Mouse (Mus musculus): Measurements from ENCODE around the gene Pex13. TPM values are rescaled to one million over a fixed set of nuclear protein-coding genes. Genes with fewer than 3 reads are reported as not detected.

Pex13 gene
- polyA plus RNA-seq, 1 experiment from 2014 or later: 33.5 TPM

DNA sequence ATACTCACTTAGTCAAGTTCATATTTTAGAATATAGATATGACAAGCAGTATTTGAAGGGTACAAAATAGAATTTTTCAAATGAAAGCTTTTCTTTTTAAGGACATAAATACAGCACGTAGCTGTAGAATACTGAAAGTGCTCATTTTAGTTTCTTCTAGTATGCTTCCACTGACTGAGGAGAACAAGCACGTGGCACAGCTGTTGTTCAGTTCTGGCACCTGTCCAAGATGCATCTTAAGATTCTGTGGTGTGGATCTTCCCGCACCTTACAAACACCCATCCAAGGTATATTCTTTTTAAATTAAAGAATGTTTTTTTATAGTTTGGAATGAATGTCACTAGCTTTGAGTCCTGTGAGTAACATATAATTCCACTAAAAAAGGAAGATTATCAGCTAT lies 1.4 kb upstream of the Pex13 start:
- Histone ChIP-seq H3K9ac (ENCODE audit: low read length) (peak overlapping the region; percentile 95), H3K4me1 (ENCODE audit: control insufficient read depth in 2 of 2, insufficient read depth in 2 of 2, low read length in 2 of 2) (peaks cover 0 to 13% of the 10 kb centered on the region in 2 experiments; a peak in 2 of 4 replicates), H3K27me3 (ENCODE audit: control insufficient read depth, insufficient read depth, low read length) (no peaks in the 10 kb centered on the region), H3K9me3 (ENCODE audit: control insufficient read depth, low read length) (no peaks in the 10 kb centered on the region), H3K4me3 (ENCODE audit: control insufficient read depth in 1 of 2, insufficient read depth in 1 of 2, low read depth in 1 of 2, low read length in 2 of 2) (peak overlapping the region in 1 of 2 experiments; percentile 89; a peak in 3 of 4 replicates), H3K27ac (replicated peaks in 1 of 2; ENCODE audit: control insufficient read depth in 1 of 2, insufficient read depth in 1 of 2, low read depth in 2 of 2, low read length in 2 of 2) (no peak overlapping the region), H3K4me2 (ENCODE audit: low read length) (peak overlapping the region; percentile 74), H3K36me3 (ENCODE audit: control insufficient read depth, insufficient read depth, low read length) (peaks cover 11% of the 10 kb centered on the region)
- ATAC-seq (ENCODE audit: insufficient number of reproducible peaks, insufficient read depth, low FRiP score, low read depth): no peak
- 47% methylated on average over 3 of the region's 3 CpGs for whole genome bisulfite sequencing

DNA sequence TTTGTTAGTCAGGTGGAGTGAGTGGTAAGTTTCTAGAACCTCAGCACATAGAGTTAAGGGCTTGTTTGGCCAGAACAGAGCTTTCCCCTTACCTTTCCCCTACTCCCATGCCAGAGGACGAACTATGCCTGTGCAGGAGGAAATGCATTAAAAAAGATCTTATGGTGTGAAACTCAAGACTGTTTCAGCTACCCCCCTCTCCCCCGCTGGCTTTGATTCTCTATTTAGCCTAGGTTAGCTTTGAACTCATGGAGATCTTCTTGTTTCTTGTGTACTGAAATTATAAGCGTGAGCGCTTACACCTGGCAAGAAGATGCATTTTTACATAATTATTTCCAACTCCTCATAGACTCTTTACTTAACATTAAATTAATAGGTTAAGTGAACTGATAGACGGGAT lies 767 bp upstream of the Pex13 start:
- H3K27ac ChIP-seq (replicated peaks in 1 of 2; ENCODE audit: control insufficient read depth in 1 of 2, insufficient read depth in 1 of 2, low read depth in 2 of 2, low read length in 2 of 2): peak overlapping the region; percentile 93 to 97
- H3K27me3 ChIP-seq (ENCODE audit: control insufficient read depth, insufficient read depth, low read length): no peaks in the 10 kb centered on the region
- peak overlapping the region; percentile 74 for H3K4me2 ChIP-seq (ENCODE audit: low read length)
- H3K9me3 ChIP-seq (ENCODE audit: control insufficient read depth, low read length): no peaks in the 10 kb centered on the region
- peak overlapping the region; percentile 95 for H3K9ac ChIP-seq (ENCODE audit: low read length)
- no peak for ATAC-seq (ENCODE audit: insufficient number of reproducible peaks, insufficient read depth, low FRiP score, low read depth)
- H3K4me1 ChIP-seq (ENCODE audit: control insufficient read depth in 2 of 2, insufficient read depth in 2 of 2, low read length in 2 of 2): peaks cover 0 to 13% of the 10 kb centered on the region in 2 experiments; a peak in 2 of 4 replicates
- WGBS: 9% methylated on average over 5 of the region's 5 CpGs
- H3K36me3 ChIP-seq (ENCODE audit: control insufficient read depth, insufficient read depth, low read length): peaks cover 8% of the 10 kb centered on the region
- peak overlapping the region; percentile 89 to 96 for H3K4me3 ChIP-seq (ENCODE audit: control insufficient read depth in 1 of 2, insufficient read depth in 1 of 2, low read depth in 1 of 2, low read length in 2 of 2)

DNA sequence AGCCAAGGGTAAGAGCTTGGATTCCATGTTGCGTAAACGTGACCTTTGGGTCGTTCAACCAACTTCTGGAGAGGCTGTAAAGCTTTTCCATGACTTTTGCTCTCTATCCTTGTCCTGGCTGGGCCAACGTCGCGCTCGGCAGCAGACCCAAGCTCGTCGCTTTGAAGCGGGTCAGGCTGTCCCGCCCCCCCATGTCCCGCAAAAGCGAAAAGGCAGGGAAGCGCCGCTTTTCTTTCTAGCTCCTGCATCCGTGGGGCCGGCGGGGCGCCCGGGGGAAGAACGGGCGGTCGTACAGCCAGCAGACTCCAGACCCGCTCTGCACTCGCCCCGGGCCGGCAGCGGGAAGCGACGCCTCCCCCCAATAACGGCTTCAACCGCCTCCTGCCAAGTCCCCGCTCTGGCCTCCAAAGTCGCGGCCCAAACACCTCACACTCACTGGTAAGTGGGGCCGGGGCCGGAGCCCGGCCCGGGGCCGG lies 410 bp downstream of the Pex13 start, which contains the start of gene Pus10:
Gene Pus10 (plus strand): TSS at position 364 of the 476 bp plus-strand sequence.
- Histone ChIP-seq H3K4me1 (ENCODE audit: control insufficient read depth in 2 of 2, insufficient read depth in 2 of 2, low read length in 2 of 2) (peaks cover 0 to 13% of the 10 kb centered on the region in 2 experiments; a peak in 2 of 4 replicates), H3K4me3 (ENCODE audit: control insufficient read depth in 1 of 2, insufficient read depth in 1 of 2, low read depth in 1 of 2, low read length in 2 of 2) (peak within 1 kb of the TSS; percentile 89 to 96), H3K36me3 (ENCODE audit: control insufficient read depth, insufficient read depth, low read length) (peaks cover 8% of the 10 kb centered on the region; the same call in 1 of the 2 replicates), H3K27me3 (ENCODE audit: control insufficient read depth, insufficient read depth, low read length) (no peaks in the 10 kb centered on the region), H3K27ac (replicated peaks in 1 of 2; ENCODE audit: control insufficient read depth in 1 of 2, insufficient read depth in 1 of 2, low read depth in 2 of 2, low read length in 2 of 2) (peak within 1 kb of the TSS; percentile 93 to 97), H3K4me2 (ENCODE audit: low read length) (peak within 1 kb of the TSS; percentile 74), H3K9me3 (ENCODE audit: control insufficient read depth, low read length) (no peaks in the 10 kb centered on the region), H3K9ac (ENCODE audit: low read length) (peak within 1 kb of the TSS; percentile 95)
- ATAC-seq (ENCODE audit: insufficient number of reproducible peaks, insufficient read depth, low FRiP score, low read depth): peak; percentile 49
- WGBS: under 1% methylated on average over 40 of the region's 40 CpGs

GRCm38 (mm10) chr11:23664232-23664631 lies 1.5 kb downstream of the Pex13 start:
- no peak for ATAC-seq (ENCODE audit: insufficient number of reproducible peaks, insufficient read depth, low FRiP score, low read depth)
- Histone ChIP-seq H3K4me3 (ENCODE audit: control insufficient read depth in 1 of 2, insufficient read depth in 1 of 2, low read depth in 1 of 2, low read length in 2 of 2) (no peak overlapping the region), H3K4me1 (ENCODE audit: control insufficient read depth in 2 of 2, insufficient read depth in 2 of 2, low read length in 2 of 2) (peaks cover 0 to 13% of the 10 kb centered on the region in 2 experiments; a peak in 2 of 4 replicates), H3K27me3 (ENCODE audit: control insufficient read depth, insufficient read depth, low read length) (no peaks in the 10 kb centered on the region), H3K36me3 (ENCODE audit: control insufficient read depth, insufficient read depth, low read length) (peaks cover 8% of the 10 kb centered on the region; the same call in 1 of the 2 replicates), H3K27ac (replicated peaks in 1 of 2; ENCODE audit: control insufficient read depth in 1 of 2, insufficient read depth in 1 of 2, low read depth in 2 of 2, low read length in 2 of 2) (no peak overlapping the region), H3K4me2 (ENCODE audit: low read length) (0 out of 2 replicates have a peak overlapping the region, but pooled peaks have one; percentile 18), H3K9me3 (ENCODE audit: control insufficient read depth, low read length) (no peaks in the 10 kb centered on the region), H3K9ac (ENCODE audit: low read length) (no peak overlapping the region)

GRCm38 (mm10) chr11:23657791-23658190 lies 8.0 kb downstream of the Pex13 start:
- H3K9ac ChIP-seq (ENCODE audit: low read length): no peak overlapping the region
- H3K36me3 ChIP-seq (ENCODE audit: control insufficient read depth, insufficient read depth, low read length): peaks cover 13% of the 10 kb centered on the region; the same call in 1 of the 2 replicates
- 0 out of 4 replicates have a peak, but pooled peaks cover 0 to 2% of the 10 kb centered on the region in 2 experiments for H3K4me1 ChIP-seq (ENCODE audit: control insufficient read depth in 2 of 2, insufficient read depth in 2 of 2, low read length in 2 of 2)
- H3K4me2 ChIP-seq (ENCODE audit: low read length): no peak overlapping the region
- no peak overlapping the region for H3K4me3 ChIP-seq (ENCODE audit: control insufficient read depth in 1 of 2, insufficient read depth in 1 of 2, low read depth in 1 of 2, low read length in 2 of 2)
- H3K27me3 ChIP-seq (ENCODE audit: control insufficient read depth, insufficient read depth, low read length): no peaks in the 10 kb centered on the region
- no peak for ATAC-seq (ENCODE audit: insufficient number of reproducible peaks, insufficient read depth, low FRiP score, low read depth)
- no peaks in the 10 kb centered on the region for H3K9me3 ChIP-seq (ENCODE audit: control insufficient read depth, low read length)
- H3K27ac ChIP-seq (replicated peaks in 1 of 2; ENCODE audit: control insufficient read depth in 1 of 2, insufficient read depth in 1 of 2, low read depth in 2 of 2, low read length in 2 of 2): no peak overlapping the region
- WGBS: 57% methylated on average over 2 of the region's 2 CpGs

DNA sequence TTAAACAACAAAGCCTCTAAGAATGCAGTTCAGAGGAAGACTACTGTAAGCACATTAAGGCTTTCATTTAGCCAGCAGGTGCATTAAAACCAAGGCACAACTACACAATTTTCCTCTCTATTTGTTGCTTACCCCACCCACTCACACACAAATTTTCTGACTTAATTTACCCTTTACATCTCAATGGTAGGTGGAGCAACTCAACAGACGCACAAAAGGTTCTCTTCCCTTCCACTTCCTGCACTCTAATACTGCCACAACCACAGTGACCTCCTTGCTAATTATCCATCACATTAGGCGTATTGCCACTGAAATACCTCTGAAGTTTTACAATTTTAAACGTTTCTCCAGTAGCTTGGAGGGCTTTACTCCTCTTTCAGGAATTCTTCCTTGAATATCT lies 12.1 kb downstream of the Pex13 start:
- no peak for ATAC-seq (ENCODE audit: insufficient number of reproducible peaks, insufficient read depth, low FRiP score, low read depth)
- no peak overlapping the region for H3K27ac ChIP-seq (replicated peaks in 1 of 2; ENCODE audit: control insufficient read depth in 1 of 2, insufficient read depth in 1 of 2, low read depth in 2 of 2, low read length in 2 of 2)
- no peaks in the 10 kb centered on the region for H3K4me1 ChIP-seq (ENCODE audit: control insufficient read depth in 2 of 2, insufficient read depth in 2 of 2, low read length in 2 of 2)
- H3K4me2 ChIP-seq (ENCODE audit: low read length): no peak overlapping the region
- H3K4me3 ChIP-seq (ENCODE audit: control insufficient read depth in 1 of 2, insufficient read depth in 1 of 2, low read depth in 1 of 2, low read length in 2 of 2): no peak overlapping the region
- 79% methylated on average over 3 of the region's 3 CpGs for WGBS
- H3K9ac ChIP-seq (ENCODE audit: low read length): no peak overlapping the region
- H3K9me3 ChIP-seq (ENCODE audit: control insufficient read depth, low read length): no peaks in the 10 kb centered on the region
- H3K27me3 ChIP-seq (ENCODE audit: control insufficient read depth, insufficient read depth, low read length): no peaks in the 10 kb centered on the region
- H3K36me3 ChIP-seq (ENCODE audit: control insufficient read depth, insufficient read depth, low read length): peaks cover 46% of the 10 kb centered on the region

GRCm38 (mm10) chr11:23647835-23648234 lies 17.9 kb downstream of the Pex13 start:
- ATAC-seq (ENCODE audit: insufficient number of reproducible peaks, insufficient read depth, low FRiP score, low read depth): no peak
- Histone ChIP-seq H3K4me2 (ENCODE audit: low read length) (no peak overlapping the region), H3K4me1 (ENCODE audit: control insufficient read depth in 2 of 2, insufficient read depth in 2 of 2, low read length in 2 of 2) (no peaks in the 10 kb centered on the region), H3K27ac (replicated peaks in 1 of 2; ENCODE audit: control insufficient read depth in 1 of 2, insufficient read depth in 1 of 2, low read depth in 2 of 2, low read length in 2 of 2) (no peak overlapping the region), H3K4me3 (ENCODE audit: control insufficient read depth in 1 of 2, insufficient read depth in 1 of 2, low read depth in 1 of 2, low read length in 2 of 2) (no peak overlapping the region), H3K36me3 (ENCODE audit: control insufficient read depth, insufficient read depth, low read length) (peaks cover 54% of the 10 kb centered on the region), H3K27me3 (ENCODE audit: control insufficient read depth, insufficient read depth, low read length) (no peaks in the 10 kb centered on the region), H3K9me3 (ENCODE audit: control insufficient read depth, low read length) (no peaks in the 10 kb centered on the region), H3K9ac (ENCODE audit: low read length) (no peak overlapping the region)
- WGBS: 95% methylated on average over 3 of the region's 3 CpGs

- no peaks in the 10 kb centered on the region for H3K4me1 ChIP-seq (ENCODE audit: control insufficient read depth in 2 of 2, insufficient read depth in 2 of 2, low read length in 2 of 2)
- no peak overlapping the region for H3K27ac ChIP-seq (replicated peaks in 1 of 2; ENCODE audit: control insufficient read depth in 1 of 2, insufficient read depth in 1 of 2, low read depth in 2 of 2, low read length in 2 of 2)
- no peak for ATAC-seq (ENCODE audit: insufficient number of reproducible peaks, insufficient read depth, low FRiP score, low read depth)
- H3K9me3 ChIP-seq (ENCODE audit: control insufficient read depth, low read length): no peaks in the 10 kb centered on the region
- no peak overlapping the region for H3K4me3 ChIP-seq (ENCODE audit: control insufficient read depth in 1 of 2, insufficient read depth in 1 of 2, low read depth in 1 of 2, low read length in 2 of 2)
- no peaks in the 10 kb centered on the region for H3K27me3 ChIP-seq (ENCODE audit: control insufficient read depth, insufficient read depth, low read length)
- no peak overlapping the region for H3K4me2 ChIP-seq (ENCODE audit: low read length)
- peaks cover 52% of the 10 kb centered on the region for H3K36me3 ChIP-seq (ENCODE audit: control insufficient read depth, insufficient read depth, low read length)
- H3K9ac ChIP-seq (ENCODE audit: low read length): no peak overlapping the region
These were observed 18.3 kb downstream of the Pex13 start for GRCm38 (mm10) chr11:23647431-23647830.
